Mouse (Mus musculus): ENCODE data around the gene Cep41. TPM values are rescaled to one million over a fixed set of nuclear protein-coding genes. Genes with fewer than 3 reads are reported as not detected.

Cep41 gene
- polyA plus RNA-seq, 1 experiment from 2014 or later, result 20.6 TPM

GRCm38 (mm10) chr6:30697464-30697863 lies 3.9 kb upstream of the Cep41 start:
- no peaks in the 10 kb centered on the region for H3K9me3 ChIP-seq (ENCODE audit: low read length)
- H3K9ac ChIP-seq (replicated peaks; ENCODE audit: low read length), result no peak overlapping the region
- WGBS, result 52% methylated on average over 5 of the region's 5 CpGs

GRCm38 (mm10) chr6:30695124-30695523 lies 1.6 kb upstream of the Cep41 start:
- no peak overlapping the region for H3K9ac ChIP-seq (replicated peaks; ENCODE audit: low read length)
- no peaks in the 10 kb centered on the region for H3K36me3 ChIP-seq (ENCODE audit: insufficient read depth, low read length)
- ATAC-seq (ENCODE audit: low FRiP score, low TSS enrichment), result no peak
- H3K4me1 ChIP-seq (ENCODE audit: insufficient read depth, low read length), result peaks cover 24% of the 10 kb centered on the region
- H3K4me3 ChIP-seq (ENCODE audit: low read length), result no peak overlapping the region
- H3K27me3 ChIP-seq (ENCODE audit: insufficient read depth, low read length), result no peaks in the 10 kb centered on the region
- no peak overlapping the region for H3K27ac ChIP-seq (ENCODE audit: low read length)
- WGBS, result 94% methylated on average over 8 of the region's 8 CpGs
- no peak overlapping the region for H3K4me2 ChIP-seq (replicated peaks; ENCODE audit: low read depth, low read length)
- no peaks in the 10 kb centered on the region for H3K9me3 ChIP-seq (ENCODE audit: low read length)

More at GRCm38 (mm10) chr6:30697464-30697863, 3.9 kb upstream of the Cep41 start:
- H3K4me1 ChIP-seq (ENCODE audit: insufficient read depth, low read length), result peaks cover 29% of the 10 kb centered on the region
- H3K27ac ChIP-seq (ENCODE audit: low read length), result peak overlapping the region; percentile 71
- no peaks in the 10 kb centered on the region for H3K27me3 ChIP-seq (ENCODE audit: insufficient read depth, low read length)
- H3K4me3 ChIP-seq (ENCODE audit: low read length), result no peak overlapping the region
- no peak for ATAC-seq (ENCODE audit: low FRiP score, low TSS enrichment)
- H3K36me3 ChIP-seq (ENCODE audit: insufficient read depth, low read length), result no peaks in the 10 kb centered on the region
- no peak overlapping the region for H3K4me2 ChIP-seq (replicated peaks; ENCODE audit: low read depth, low read length)

DNA sequence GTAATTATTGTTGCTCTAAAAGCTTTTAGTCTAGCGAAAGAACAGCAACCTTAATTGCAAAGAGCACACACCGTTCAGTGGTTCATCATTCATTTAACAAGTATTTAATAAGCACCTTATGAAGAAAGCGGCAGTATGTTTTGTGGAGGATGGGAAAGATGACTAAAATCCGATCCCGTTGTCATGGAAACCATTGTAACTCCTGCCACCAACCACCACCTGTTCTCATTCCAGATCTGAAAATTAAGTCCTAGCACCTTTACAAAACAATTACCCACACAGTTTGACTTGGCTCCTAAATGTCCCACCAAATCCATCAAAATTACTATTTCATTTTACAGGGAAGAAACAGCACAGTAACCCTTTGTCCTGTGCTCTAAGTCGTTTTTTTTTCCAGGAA lies 660 bp upstream of the Cep41 start:
- no peaks in the 10 kb centered on the region for H3K9me3 ChIP-seq (ENCODE audit: low read length)
- no peak for ATAC-seq (ENCODE audit: low FRiP score, low TSS enrichment)
- 57% methylated on average over 6 of the region's 6 CpGs for WGBS
- no peaks in the 10 kb centered on the region for H3K36me3 ChIP-seq (ENCODE audit: insufficient read depth, low read length)
- peaks cover 16% of the 10 kb centered on the region for H3K4me1 ChIP-seq (ENCODE audit: insufficient read depth, low read length)
- peak overlapping the region; percentile 56 for H3K9ac ChIP-seq (replicated peaks; ENCODE audit: low read length)
- H3K27me3 ChIP-seq (ENCODE audit: insufficient read depth, low read length), result no peaks in the 10 kb centered on the region
- peak overlapping the region; percentile 94 for H3K27ac ChIP-seq (ENCODE audit: low read length)
- H3K4me2 ChIP-seq (replicated peaks; ENCODE audit: low read depth, low read length), result peak overlapping the region; percentile 65
- H3K4me3 ChIP-seq (ENCODE audit: low read length), result peak overlapping the region; percentile 61

DNA sequence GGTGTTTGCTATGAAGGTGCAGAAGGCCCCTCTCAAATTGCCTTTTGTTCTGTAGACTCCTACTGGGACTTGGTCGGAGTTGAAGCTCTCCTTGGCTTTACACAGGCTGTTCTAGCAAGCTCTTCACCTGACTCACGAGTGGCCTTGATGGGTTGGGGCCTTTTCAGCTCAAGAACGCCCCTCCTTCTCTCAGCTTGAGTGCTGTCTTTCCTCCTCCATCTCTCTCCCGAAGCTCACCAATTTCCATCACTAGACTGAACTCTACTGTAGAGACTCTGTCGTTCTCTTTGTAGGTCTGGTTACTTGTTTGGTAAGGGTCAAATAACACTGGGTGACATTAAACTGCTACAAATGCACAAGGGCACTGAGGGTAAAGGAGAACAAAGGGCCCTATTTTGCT lies 723 bp downstream of the Cep41 start:
- Histone ChIP-seq H3K36me3 (ENCODE audit: insufficient read depth, low read length) (no peaks in the 10 kb centered on the region), H3K4me3 (ENCODE audit: low read length) (peak overlapping the region; percentile 61), H3K27ac (ENCODE audit: low read length) (peak overlapping the region; percentile 94), H3K9ac (replicated peaks; ENCODE audit: low read length) (peak overlapping the region; percentile 76), H3K9me3 (ENCODE audit: low read length) (no peaks in the 10 kb centered on the region), H3K4me1 (ENCODE audit: insufficient read depth, low read length) (peaks cover 11% of the 10 kb centered on the region), H3K27me3 (ENCODE audit: insufficient read depth, low read length) (no peaks in the 10 kb centered on the region), H3K4me2 (replicated peaks; ENCODE audit: low read depth, low read length) (peak overlapping the region; percentile 65)
- WGBS, result 65% methylated on average over 5 of the region's 5 CpGs
- no peak for ATAC-seq (ENCODE audit: low FRiP score, low TSS enrichment)

DNA sequence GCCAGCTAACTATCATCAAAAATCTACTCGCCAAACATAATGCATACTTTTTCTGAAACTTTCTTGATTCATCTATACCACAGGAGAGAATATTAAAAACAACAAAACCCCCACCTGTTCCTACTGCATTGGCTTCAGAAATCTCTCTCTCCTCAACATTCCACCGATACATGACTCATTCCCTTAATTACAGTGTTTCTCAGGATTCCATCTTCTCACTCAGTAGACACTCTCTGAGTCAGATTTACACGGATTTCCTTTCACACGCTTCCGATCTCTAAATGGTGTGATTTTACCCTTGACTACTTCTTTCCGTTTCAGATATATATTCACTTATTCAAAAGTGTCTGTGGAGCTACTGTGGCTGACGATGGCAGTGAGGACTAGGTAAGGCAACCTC lies 6.4 kb downstream of the Cep41 start:
- H3K27me3 ChIP-seq (ENCODE audit: insufficient read depth, low read length), result no peaks in the 10 kb centered on the region
- H3K4me2 ChIP-seq (replicated peaks; ENCODE audit: low read depth, low read length), result no peak overlapping the region
- no peak for ATAC-seq (ENCODE audit: low FRiP score, low TSS enrichment)
- no peak overlapping the region for H3K27ac ChIP-seq (ENCODE audit: low read length)
- WGBS, result 89% methylated on average over 7 of the region's 7 CpGs
- H3K4me1 ChIP-seq (ENCODE audit: insufficient read depth, low read length), result peaks cover 11% of the 10 kb centered on the region
- no peak overlapping the region for H3K4me3 ChIP-seq (ENCODE audit: low read length)
- no peaks in the 10 kb centered on the region for H3K9me3 ChIP-seq (ENCODE audit: low read length)
- no peak overlapping the region for H3K9ac ChIP-seq (replicated peaks; ENCODE audit: low read length)
- no peaks in the 10 kb centered on the region for H3K36me3 ChIP-seq (ENCODE audit: insufficient read depth, low read length)

- Histone ChIP-seq H3K4me3 (ENCODE audit: low read length) (no peak overlapping the region), H3K9ac (replicated peaks; ENCODE audit: low read length) (no peak overlapping the region), H3K9me3 (ENCODE audit: low read length) (no peaks in the 10 kb centered on the region), H3K4me1 (ENCODE audit: insufficient read depth, low read length) (peaks cover 18% of the 10 kb centered on the region), H3K27me3 (ENCODE audit: insufficient read depth, low read length) (no peaks in the 10 kb centered on the region), H3K27ac (ENCODE audit: low read length) (no peak overlapping the region), H3K36me3 (ENCODE audit: insufficient read depth, low read length) (no peaks in the 10 kb centered on the region), H3K4me2 (replicated peaks; ENCODE audit: low read depth, low read length) (no peak overlapping the region)
- 81% methylated on average over 1 of the region's 1 CpGs for WGBS
- no peak for ATAC-seq (ENCODE audit: low FRiP score, low TSS enrichment)
Observed at GRCm38 (mm10) chr6:30684570-30684969, 9.0 kb downstream of the Cep41 start.

GRCm38 (mm10) chr6:30681935-30682900 lies 11.3 kb downstream of the Cep41 start:
- no peak overlapping the region for H3K4me3 ChIP-seq (ENCODE audit: low read length)
- peak; percentile 84 for ATAC-seq (ENCODE audit: low FRiP score, low TSS enrichment)
- H3K27me3 ChIP-seq (ENCODE audit: insufficient read depth, low read length), result no peaks in the 10 kb centered on the region
- H3K4me2 ChIP-seq (replicated peaks; ENCODE audit: low read depth, low read length), result peak overlapping the region; percentile 7; the same call in 1 of the 2 replicates
- H3K36me3 ChIP-seq (ENCODE audit: insufficient read depth, low read length), result 0 out of 2 replicates have a peak, but pooled peaks cover 2% of the 10 kb centered on the region
- 28% methylated on average over 13 of the region's 13 CpGs for WGBS
- peaks cover 27% of the 10 kb centered on the region for H3K4me1 ChIP-seq (ENCODE audit: insufficient read depth, low read length)
- H3K27ac ChIP-seq (ENCODE audit: low read length), result peak overlapping the region; percentile 91
- H3K9ac ChIP-seq (replicated peaks; ENCODE audit: low read length), result peak overlapping the region; percentile 55
- no peaks in the 10 kb centered on the region for H3K9me3 ChIP-seq (ENCODE audit: low read length)

GRCm38 (mm10) chr6:30680442-30680841 lies 13.1 kb downstream of the Cep41 start:
- no peaks in the 10 kb centered on the region for H3K27me3 ChIP-seq (ENCODE audit: insufficient read depth, low read length)
- H3K4me3 ChIP-seq (ENCODE audit: low read length), result no peak overlapping the region
- no peak overlapping the region for H3K4me2 ChIP-seq (replicated peaks; ENCODE audit: low read depth, low read length)
- H3K9ac ChIP-seq (replicated peaks; ENCODE audit: low read length), result no peak overlapping the region
- H3K4me1 ChIP-seq (ENCODE audit: insufficient read depth, low read length), result peaks cover 31% of the 10 kb centered on the region
- ATAC-seq (ENCODE audit: low FRiP score, low TSS enrichment), result no peak
- 0 out of 2 replicates have a peak, but pooled peaks cover 2% of the 10 kb centered on the region for H3K36me3 ChIP-seq (ENCODE audit: insufficient read depth, low read length)
- H3K9me3 ChIP-seq (ENCODE audit: low read length), result no peaks in the 10 kb centered on the region
- WGBS, result 34% methylated on average over 7 of the region's 7 CpGs
- H3K27ac ChIP-seq (ENCODE audit: low read length), result peak overlapping the region; percentile 71

- Histone ChIP-seq H3K4me3 (ENCODE audit: low read length) (no peak overlapping the region), H3K27me3 (ENCODE audit: insufficient read depth, low read length) (no peaks in the 10 kb centered on the region), H3K9me3 (ENCODE audit: low read length) (no peaks in the 10 kb centered on the region), H3K9ac (replicated peaks; ENCODE audit: low read length) (peak overlapping the region; percentile 2; the same call in 1 of the 2 replicates), H3K4me2 (replicated peaks; ENCODE audit: low read depth, low read length) (no peak overlapping the region), H3K36me3 (ENCODE audit: insufficient read depth, low read length) (0 out of 2 replicates have a peak, but pooled peaks cover 2% of the 10 kb centered on the region), H3K4me1 (ENCODE audit: insufficient read depth, low read length) (peaks cover 40% of the 10 kb centered on the region), H3K27ac (ENCODE audit: low read length) (peak overlapping the region; percentile 71)
- 20% methylated on average over 5 of the region's 5 CpGs for WGBS
- ATAC-seq (ENCODE audit: low FRiP score, low TSS enrichment), result peak; percentile 43; the same call in 1 of the 2 replicates
Observed at GRCm38 (mm10) chr6:30679567-30679966, 14.0 kb downstream of the Cep41 start.

GRCm38 (mm10) chr6:30678482-30678881 lies 15.1 kb downstream of the Cep41 start:
- Histone ChIP-seq H3K4me2 (replicated peaks; ENCODE audit: low read depth, low read length) (no peak overlapping the region), H3K4me1 (ENCODE audit: insufficient read depth, low read length) (peaks cover 50% of the 10 kb centered on the region), H3K9ac (replicated peaks; ENCODE audit: low read length) (no peak overlapping the region), H3K27ac (ENCODE audit: low read length) (no peak overlapping the region), H3K9me3 (ENCODE audit: low read length) (no peaks in the 10 kb centered on the region), H3K36me3 (ENCODE audit: insufficient read depth, low read length) (0 out of 2 replicates have a peak, but pooled peaks cover 2% of the 10 kb centered on the region), H3K27me3 (ENCODE audit: insufficient read depth, low read length) (no peaks in the 10 kb centered on the region), H3K4me3 (ENCODE audit: low read length) (no peak overlapping the region)
- WGBS, result 73% methylated on average over 6 of the region's 6 CpGs
- ATAC-seq (ENCODE audit: low FRiP score, low TSS enrichment), result no peak

Measured in kidney, embryonic 16.5 days (tissue).